Comparison of ENCODE assay signal across 30 mouse cellular contexts in the genomic region with DNA sequence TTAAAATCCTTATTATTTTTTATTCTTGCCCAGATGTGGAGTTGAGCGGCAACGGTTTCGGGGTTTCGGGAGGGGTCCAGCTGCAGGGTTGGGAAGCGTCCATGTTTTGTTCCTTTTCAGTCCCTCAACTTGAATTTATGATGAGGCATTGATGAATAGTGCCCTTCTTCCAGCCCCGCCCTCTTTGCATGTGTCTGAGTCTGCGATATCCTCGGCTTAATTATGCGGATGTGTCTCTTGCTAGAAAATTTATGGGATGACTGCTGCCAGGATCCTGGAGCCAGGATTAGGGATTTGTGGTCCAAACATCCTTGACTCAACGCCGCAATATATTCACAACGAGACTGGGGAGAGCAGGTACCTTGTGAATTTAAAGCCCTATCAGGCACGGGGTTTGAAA. TPM values are rescaled to one million over a fixed set of nuclear protein-coding genes. Genes with fewer than 3 reads are reported as not detected.
DNase-seq lines count a peak whose midpoint lies in the region; ATAC-seq and TF ChIP-seq lines count a peak whose summit lies in the region.
"Had no signal": no experiment of that assay in that cellular context is flagged by ENCODE, and none has a peak within 500 bp of the region (broad histone marks: within the 10 kb centered on the region; RNA-seq: fewer than 3 reads in every experiment).

No protein-coding gene starts in this region.

- no peaks in the 10 kb centered on the region for H3K27me3 ChIP-seq in kidney, adult 2 months (replicated peaks; ENCODE audit: control insufficient read depth, insufficient read depth, low read length)
- no peaks in the 10 kb centered on the region for H3K27me3 ChIP-seq in neural tube, embryonic 14.5 days (ENCODE audit: control insufficient read depth, insufficient read depth, low read length)
- no peaks in the 10 kb centered on the region for H3K27me3 ChIP-seq in intestine, embryonic 16.5 days (replicated peaks; ENCODE audit: control insufficient read depth, insufficient read depth, low read length)
- H3K27me3 ChIP-seq: embryonic facial prominence, embryonic 12.5 days; heart, embryonic 15.5 days; lung, embryonic 15.5 days had no signal

- no peak for TF ChIP-seq POLR2A in kidney, adult 2 months (IDR thresholded peaks at IDR 0.05; ENCODE audit: low read depth, low read length)
- no peak for TF ChIP-seq POLR2A in embryonic fibroblast, embryonic 13.5 days (IDR thresholded peaks at IDR 0.05; ENCODE audit: low read depth, low read length)

- H3K4me3 ChIP-seq in kidney, adult 2 months (ENCODE audit: insufficient read depth, low read depth, low read length) = no peak overlapping the region
- H3K4me3 ChIP-seq in embryonic fibroblast, embryonic 13.5 days (ENCODE audit: insufficient read depth, low read length) = no peak overlapping the region
- no peak overlapping the region for H3K4me3 ChIP-seq in neural tube, embryonic 14.5 days (ENCODE audit: low read depth, low read length)
- no peak overlapping the region for H3K4me3 ChIP-seq in intestine, embryonic 16.5 days (ENCODE audit: low read length)
- H3K4me3 ChIP-seq: embryonic facial prominence, embryonic 12.5 days; forebrain, embryonic 10.5 days; heart, embryonic 10.5 days; heart, embryonic 15.5 days; lung, embryonic 15.5 days had no signal

- no peaks in the 10 kb centered on the region for H3K9me3 ChIP-seq in neural tube, embryonic 14.5 days (ENCODE audit: control insufficient read depth, low read length)
- H3K9me3 ChIP-seq in intestine, embryonic 16.5 days (ENCODE audit: control insufficient read depth, low read length) = no peaks in the 10 kb centered on the region
- H3K9me3 ChIP-seq: embryonic facial prominence, embryonic 12.5 days; forebrain, embryonic 10.5 days; heart, embryonic 10.5 days; heart, embryonic 15.5 days; lung, embryonic 15.5 days had no signal

- peak; percentile 17; the same call in 1 of the 2 replicates for ATAC-seq in neural tube, embryonic 14.5 days (ENCODE audit: low read depth)
- ATAC-seq in intestine, embryonic 16.5 days = no peak
- ATAC-seq: forebrain, postnatal 0 days; intestine, postnatal 0 days; midbrain, embryonic 16.5 days; Patski had no signal

- 73% methylated on average over 13 of the region's 13 CpGs for WGBS in kidney, adult 2 months
- whole genome bisulfite sequencing in neural tube, embryonic 14.5 days = 49% methylated on average over 13 of the region's 13 CpGs
- WGBS in intestine, embryonic 16.5 days = 77% methylated on average over 13 of the region's 13 CpGs

- peak overlapping the region; percentile 8; the same call in 1 of the 2 replicates for H3K4me2 ChIP-seq in neural tube, embryonic 14.5 days (ENCODE audit: low read depth, low read length)
- no peak overlapping the region for H3K4me2 ChIP-seq in intestine, embryonic 16.5 days (ENCODE audit: low read depth, low read length)
- H3K4me2 ChIP-seq: embryonic facial prominence, embryonic 12.5 days; heart, embryonic 15.5 days; liver, embryonic 11.5 days; lung, embryonic 15.5 days; midbrain, embryonic 11.5 days had no signal

- peak; percentile 27 for DNase-seq in kidney, adult 2 months
- DNase-seq in kidney, adult 9 months = no peak
- peak; percentile 73 for DNase-seq in NIH3T3 (ENCODE audit: low read depth)
- DNase-seq in gastrocnemius, postnatal 4 days (ENCODE audit: low spot score in 2 of 2) = no peak
- DNase-seq: cerebellum, adult 8-10 months; cerebellum, postnatal 25 days; forebrain, postnatal 0 days; gastrocnemius, postnatal 10 days; layer of hippocampus, adult 9-11 months; right cerebral cortex, adult 18-20 months; right cerebral cortex, postnatal 4 days; thymus, adult 18-20 months; thymus, postnatal 25 days had no signal

- no peak overlapping the region for H3K9ac ChIP-seq in neural tube, embryonic 14.5 days (replicated peaks; ENCODE audit: low read depth, low read length)
- H3K9ac ChIP-seq in intestine, embryonic 16.5 days (ENCODE audit: low read depth, low read length) = no peak overlapping the region
- H3K9ac ChIP-seq: embryonic facial prominence, embryonic 12.5 days; forebrain, postnatal 0 days; heart, embryonic 15.5 days; lung, embryonic 15.5 days had no signal

- no peak for TF ChIP-seq CTCF in kidney, adult 2 months (conservative IDR thresholded peaks at IDR 0.05; ENCODE audit: insufficient read depth, insufficient read length, low read depth, low read length)
- no peak for TF ChIP-seq CTCF in embryonic fibroblast, embryonic 13.5 days (IDR thresholded peaks at IDR 0.05; ENCODE audit: borderline replicate concordance, insufficient read depth, low read length)

- H3K27ac ChIP-seq in kidney, adult 2 months (ENCODE audit: insufficient read depth, low read depth, low read length) = no peak overlapping the region
- peak overlapping the region; percentile 37; the same call in 1 of the 2 replicates for H3K27ac ChIP-seq in embryonic fibroblast, embryonic 13.5 days (ENCODE audit: insufficient read depth, low read length)
- H3K27ac ChIP-seq in neural tube, embryonic 14.5 days (ENCODE audit: low read depth, low read length) = no peak overlapping the region
- H3K27ac ChIP-seq in intestine, embryonic 16.5 days (ENCODE audit: low read length) = no peak overlapping the region
- H3K27ac ChIP-seq: embryonic facial prominence, embryonic 12.5 days; forebrain, embryonic 10.5 days; heart, embryonic 10.5 days; heart, embryonic 15.5 days; kidney, postnatal 0 days; lung, embryonic 15.5 days; stomach, postnatal 0 days had no signal

- H3K4me1 ChIP-seq in kidney, adult 2 months (ENCODE audit: control insufficient read depth, insufficient read depth, low read length) = no peaks in the 10 kb centered on the region; the same call in 1 of the 2 replicates
- peaks cover 4% of the 10 kb centered on the region; the same call in 1 of the 2 replicates for H3K4me1 ChIP-seq in embryonic fibroblast, embryonic 13.5 days (ENCODE audit: control insufficient read depth, insufficient read depth, low read length)
- H3K4me1 ChIP-seq in neural tube, embryonic 14.5 days (ENCODE audit: control insufficient read depth, insufficient read depth, low read length) = no peaks in the 10 kb centered on the region
- no peaks in the 10 kb centered on the region for H3K4me1 ChIP-seq in intestine, embryonic 16.5 days (ENCODE audit: control insufficient read depth, insufficient read depth, low read length)
- H3K4me1 ChIP-seq: embryonic facial prominence, embryonic 12.5 days; forebrain, embryonic 10.5 days; heart, embryonic 10.5 days; heart, embryonic 15.5 days; lung, embryonic 15.5 days had no signal

- H3K36me3 ChIP-seq in kidney, adult 2 months (ENCODE audit: control insufficient read depth, insufficient read depth, low read length) = no peaks in the 10 kb centered on the region
- no peaks in the 10 kb centered on the region for H3K36me3 ChIP-seq in neural tube, embryonic 14.5 days (ENCODE audit: control insufficient read depth, insufficient read depth, low read length)
- H3K36me3 ChIP-seq in intestine, embryonic 16.5 days (ENCODE audit: control insufficient read depth, insufficient read depth, low read length) = no peaks in the 10 kb centered on the region
- H3K36me3 ChIP-seq: embryonic facial prominence, embryonic 12.5 days; forebrain, embryonic 10.5 days; G1E; heart, embryonic 10.5 days; heart, embryonic 15.5 days; lung, embryonic 15.5 days had no signal

RNA-seq across cellular contexts. Expression of gene Gas7, which starts 31.7 kb away (rescaled TPM):
- 3.6 and 3.8 TPM in 2 replicates for polyA plus RNA-seq in kidney, adult 2 months (2012; rRNA removed)
- polyA plus RNA-seq in embryonic fibroblast, embryonic 13.5 days (2011; ENCODE audit: insufficient read length, low read depth, missing spikeins) = 22.7 and 23.6 TPM in 2 replicates
- 17.9 and 22.1 TPM in 2 replicates for polyA plus RNA-seq in neural tube, embryonic 14.5 days (2014; fragmentation: Nextera tagmentation; extraction: Ambion mirVana)
- polyA plus RNA-seq in intestine, embryonic 16.5 days (2015; fragmentation: Nextera tagmentation; extraction: Ambion mirVana) = 8.4 TPM in 2 replicates
- 10 to 100 TPM; 60.5 to 63.7 TPM for total RNA-seq in gastrocnemius, postnatal 4 days (2021)
- polyA plus RNA-seq: C2C12, G1E had no signal

Comparison
In these comparisons a context has a peak if more than half of its experiments do, and no peak if none do; other contexts are left out.
1. DNase-seq: peak in kidney, adult 2 months (single experiment) and NIH3T3 (single experiment); none in kidney, adult 9 months (single experiment) and gastrocnemius, postnatal 4 days (0 of 2).